Mouse (Mus musculus) induced T-regulatory cell, adult 2 months (primary cell): ENCODE measurements around the gene Sdhaf1.

Experiments used
- DNase-seq: peaks from one replicate; pipeline ENCODE4 v3.0.0-alpha.2; 2012; ENCODE audit warnings: low read depth

Sdhaf1 gene

GRCm38 (mm10) chr7:30325364-30325763 lies 1.7 kb upstream of the Sdhaf1 start:
- DNase-seq: peak; percentile 91

DNA sequence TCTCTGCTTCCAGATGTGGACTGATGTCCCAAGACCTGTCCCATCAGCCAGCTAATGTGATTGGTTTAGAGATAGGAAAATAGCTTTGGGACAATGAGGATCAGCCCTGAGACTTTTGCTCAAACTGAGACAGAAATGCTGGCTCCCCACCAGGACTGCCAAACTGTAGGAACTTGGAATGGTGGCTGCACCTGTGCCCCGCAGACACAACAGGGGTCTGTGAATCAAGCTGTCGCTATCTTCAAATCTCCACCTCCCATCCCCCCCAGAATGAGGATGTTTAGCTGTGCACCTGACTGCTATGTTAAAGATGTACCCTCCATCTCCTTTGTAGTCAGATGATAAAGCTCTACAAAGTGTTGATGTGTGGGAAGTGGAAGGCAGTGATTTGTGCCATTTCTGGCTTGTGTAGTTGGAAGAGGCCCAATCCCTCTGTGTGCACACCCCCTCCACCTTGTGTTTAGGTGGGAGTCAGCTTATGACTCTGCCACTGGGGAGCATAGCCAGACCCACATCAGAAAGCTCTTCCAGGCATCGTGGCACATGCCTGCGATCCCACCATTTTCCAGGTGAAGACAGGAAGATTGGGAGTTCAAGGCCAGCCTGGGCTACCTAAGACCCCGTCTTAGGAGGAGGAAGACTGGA lies 727 bp upstream of the Sdhaf1 start:
- DNase-seq: no peak

DNA sequence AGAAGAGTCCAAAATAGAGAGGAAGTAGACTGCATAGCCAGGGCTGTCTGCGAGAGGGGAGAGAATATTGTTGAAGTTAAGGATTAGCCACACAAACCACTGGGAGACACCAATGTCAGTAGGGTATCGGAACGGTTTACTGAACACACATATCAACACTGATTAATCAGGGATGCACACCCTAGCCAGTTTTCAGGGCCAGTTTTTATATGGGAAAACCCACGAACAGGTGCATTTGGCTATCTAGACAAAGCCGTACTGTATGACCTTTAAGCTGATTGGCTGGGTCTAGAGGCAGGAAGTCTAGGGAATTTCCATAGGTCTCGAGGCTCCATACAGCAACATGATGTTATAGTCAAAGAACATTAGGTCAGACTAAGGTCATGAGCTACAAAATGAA lies 830 bp downstream of the Sdhaf1 start:
- DNase-seq: peak; percentile 91

GRCm38 (mm10) chr7:30322285-30322667 lies 1.4 kb downstream of the Sdhaf1 start:
- peak; percentile 97 for DNase-seq

GRCm38 (mm10) chr7:30321539-30322284 lies 2.0 kb downstream of the Sdhaf1 start, which contains the start of gene E130208F15Rik:
Gene E130208F15Rik, plus strand, starts transcription at chr7:30321740.
- peak; percentile 94 for DNase-seq

DNA sequence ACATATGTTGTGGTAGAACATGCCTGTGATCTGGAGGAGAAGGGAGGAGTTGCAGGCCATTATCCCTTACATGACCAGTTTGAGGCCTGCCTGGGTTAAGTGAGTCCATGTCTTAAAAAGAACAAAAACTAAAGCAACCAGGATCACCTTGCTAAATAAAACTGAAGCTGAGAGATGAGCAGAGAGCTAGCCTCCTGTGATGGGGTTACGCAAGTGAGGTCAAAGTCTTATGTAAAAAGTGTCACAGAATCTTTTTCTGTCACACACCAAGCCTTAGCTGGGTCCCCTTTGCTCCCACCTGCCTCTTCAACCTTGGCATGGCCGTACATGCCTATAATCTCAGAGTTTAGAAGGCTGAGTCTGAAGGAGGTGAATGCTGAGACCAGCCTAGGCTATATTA lies 2.7 kb downstream of the Sdhaf1 start:
- no peak for DNase-seq

- no peak for DNase-seq
Measured at GRCm38 (mm10) chr7:30318142-30318541, 5.6 kb downstream of the Sdhaf1 start.

GRCm38 (mm10) chr7:30315559-30316529 lies 7.9 kb downstream of the Sdhaf1 start:
- DNase-seq: no peak

DNA sequence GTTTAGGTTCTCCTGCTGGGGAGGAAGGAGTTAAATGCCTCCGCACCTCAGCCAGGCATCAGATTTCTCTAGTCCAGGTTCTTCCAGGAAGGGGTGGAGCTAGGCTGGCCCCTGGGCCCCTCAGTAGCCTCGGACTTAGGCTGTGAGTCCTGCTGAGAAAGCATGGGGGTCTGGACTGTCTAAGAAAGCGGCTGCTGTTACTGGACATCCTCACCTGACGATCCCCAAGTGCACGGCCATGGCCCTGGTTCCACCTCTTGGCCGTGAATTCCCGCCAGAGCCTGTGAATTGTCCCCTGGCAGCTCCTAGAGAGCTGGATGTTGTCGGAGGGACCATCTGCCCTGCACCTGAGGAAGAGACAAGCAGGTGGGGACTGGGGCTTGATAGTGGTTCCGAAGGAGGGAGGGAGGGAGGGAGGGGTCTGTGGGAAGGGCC lies 9.0 kb downstream of the Sdhaf1 start, which contains the start of gene Syne4:
TSS of gene Syne4 (plus strand) at position 87 of the 435 bp plus-strand sequence.
- DNase-seq: no peak

DNA sequence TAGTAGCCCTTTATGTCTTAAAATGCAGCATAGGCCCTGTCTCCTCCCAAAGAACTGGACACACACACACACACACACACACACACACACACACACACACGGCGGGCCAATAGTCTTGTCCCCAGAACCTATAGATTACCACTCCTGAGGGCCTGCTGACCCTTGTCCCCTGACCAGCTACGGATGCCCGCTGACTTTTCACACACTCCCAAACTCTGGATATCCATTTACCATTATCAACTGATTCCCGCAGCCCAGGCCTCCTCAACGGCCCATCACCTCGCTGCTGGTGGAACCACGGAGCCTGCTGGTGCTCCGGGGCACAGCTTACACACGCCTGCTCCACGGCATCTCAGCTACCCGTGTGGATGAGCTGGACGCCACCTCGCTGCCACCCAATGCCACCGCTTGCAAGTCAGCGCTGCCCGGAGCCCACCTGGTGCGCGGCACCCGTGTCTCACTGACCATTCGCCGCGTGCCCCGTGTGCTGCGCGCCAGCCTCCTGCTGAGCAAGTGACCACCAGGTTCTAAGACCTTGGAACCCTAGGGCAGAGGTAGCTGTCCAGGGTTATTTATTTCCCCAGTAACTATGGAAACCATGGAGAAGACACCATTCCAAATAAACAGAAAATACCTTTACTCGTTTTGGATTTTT lies 9.9 kb downstream of the Sdhaf1 start:
- DNase-seq: no peak

- no peak for DNase-seq
Measured at GRCm38 (mm10) chr7:30310136-30310535, 13.6 kb downstream of the Sdhaf1 start.

- no peak for DNase-seq
Measured at GRCm38 (mm10) chr7:30309395-30310129, 14.1 kb downstream of the Sdhaf1 start.

DNA sequence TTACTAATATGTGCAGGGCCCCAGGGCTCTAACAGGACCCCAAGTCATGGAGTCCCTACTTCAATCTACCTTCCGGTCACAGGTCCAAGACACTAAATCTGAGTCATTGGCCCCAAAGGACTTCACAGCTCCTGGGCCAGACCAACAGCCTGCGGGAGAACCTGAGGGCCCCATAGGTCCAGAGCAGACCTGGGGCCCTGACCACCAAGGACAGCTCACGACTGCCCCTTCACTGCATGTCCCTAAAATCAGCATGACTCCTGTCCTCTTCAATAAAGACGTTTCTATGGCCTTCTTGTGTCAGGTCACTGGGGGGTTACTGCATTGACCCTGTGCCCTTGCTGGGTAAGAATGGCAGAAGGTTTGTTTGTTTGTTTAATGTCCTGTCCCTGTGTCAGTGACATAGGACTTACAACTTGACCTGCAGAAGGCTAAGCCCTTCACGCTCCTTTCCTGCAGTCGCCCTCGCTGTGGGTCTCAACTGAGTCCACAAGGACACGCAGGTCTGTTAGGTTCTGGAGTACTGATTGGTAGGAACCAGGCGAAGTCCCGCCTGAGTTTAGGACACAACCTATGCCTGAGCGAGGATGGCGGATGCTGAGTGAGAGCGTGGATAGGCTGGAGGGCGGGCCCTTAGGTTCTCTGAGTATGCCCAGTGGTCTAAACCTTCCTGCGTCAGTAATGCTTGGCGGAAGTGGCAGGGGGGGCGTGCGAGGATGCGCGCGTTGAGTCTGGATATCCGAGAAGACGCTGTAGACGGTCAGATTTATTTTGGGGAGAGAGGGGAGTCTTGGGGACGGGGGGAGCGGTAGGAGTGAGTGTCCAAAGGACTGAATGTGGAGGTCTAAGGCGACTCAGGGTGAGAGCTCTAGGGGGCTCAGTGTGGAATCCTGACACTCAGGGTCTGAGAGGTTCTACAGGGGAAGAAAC lies 15.4 kb downstream of the Sdhaf1 start, which contains the start of gene Alkbh6:
TSS of gene Alkbh6 (plus strand) at position 642 of the 930 bp plus-strand sequence.
- DNase-seq: peak; percentile 98

DNA sequence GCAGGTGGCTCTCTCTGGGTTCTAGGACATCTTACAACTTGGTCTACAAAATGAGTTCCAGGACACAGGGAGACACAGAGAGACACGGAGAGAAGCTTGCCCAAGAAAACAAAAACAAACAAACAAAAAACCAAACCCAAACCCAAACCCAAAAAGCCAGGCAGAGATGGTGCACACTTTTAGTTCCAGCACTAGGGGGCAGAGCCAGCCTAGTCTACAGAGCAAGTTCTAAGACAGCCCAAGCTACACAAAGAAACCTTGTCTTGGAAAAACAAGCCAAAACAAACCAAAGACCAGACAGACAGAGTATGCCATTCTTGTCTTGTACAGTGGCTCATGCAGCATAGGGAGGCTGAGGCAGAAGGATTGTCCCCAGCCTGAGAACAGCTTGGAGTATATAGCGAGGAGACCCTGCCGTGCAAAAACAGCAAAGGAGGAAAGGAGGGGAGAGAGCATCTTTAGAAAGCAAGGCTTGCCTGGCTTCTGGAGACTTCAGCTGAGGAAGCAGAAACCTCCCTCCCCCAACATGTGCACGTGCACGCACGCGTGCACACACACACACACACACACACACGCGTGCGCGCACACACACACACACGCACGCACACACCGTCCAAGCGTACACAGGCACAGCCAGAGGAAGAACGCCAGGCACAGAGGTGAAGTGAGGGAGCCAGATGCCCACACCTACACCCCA lies 17.5 kb downstream of the Sdhaf1 start:
- DNase-seq: peak; percentile 75

GRCm38 (mm10) chr7:30300914-30301313 lies 22.8 kb downstream of the Sdhaf1 start:
- peak; percentile 82 for DNase-seq

DNA sequence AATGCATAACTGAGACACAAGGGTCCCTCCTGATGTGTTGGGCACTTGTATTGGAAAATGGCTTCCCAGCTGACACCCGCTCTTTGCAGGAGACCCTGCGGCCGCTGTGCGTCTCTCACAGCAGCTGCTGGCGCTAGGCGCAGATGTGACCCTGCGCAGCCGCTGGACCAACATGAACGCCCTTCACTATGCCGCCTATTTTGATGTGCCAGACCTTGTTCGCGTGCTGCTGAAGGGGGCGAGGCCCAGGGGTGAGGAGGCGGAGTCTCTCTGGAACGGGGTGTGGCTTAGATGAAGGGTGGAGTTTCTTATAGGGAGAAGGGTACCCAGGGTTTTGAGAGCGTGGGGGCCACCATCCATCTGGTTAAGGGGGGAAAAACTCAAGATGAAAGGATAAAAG lies 26.4 kb downstream of the Sdhaf1 start:
- DNase-seq: no peak

DNA sequence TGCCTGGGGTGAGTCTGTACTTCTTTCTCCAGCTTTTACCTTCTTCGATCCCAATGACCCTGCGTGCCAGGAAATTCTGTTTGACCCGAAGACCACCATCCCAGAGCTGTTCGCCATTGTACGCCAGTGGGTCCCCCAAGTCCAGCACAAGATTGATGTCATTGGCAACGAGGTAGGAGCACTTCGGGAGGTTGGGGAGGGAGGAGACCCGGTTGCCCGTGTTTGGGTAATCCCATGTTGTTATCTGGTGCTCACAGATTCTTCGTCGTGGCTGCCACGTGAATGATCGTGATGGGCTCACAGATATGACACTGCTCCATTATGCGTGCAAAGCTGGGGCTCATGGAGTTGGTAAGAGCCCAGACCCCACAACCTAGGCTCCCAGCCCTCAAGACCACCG lies 26.9 kb downstream of the Sdhaf1 start:
- DNase-seq: no peak

GRCm38 (mm10) chr7:30295103-30295502 lies 28.6 kb downstream of the Sdhaf1 start:
- DNase-seq: no peak

DNA sequence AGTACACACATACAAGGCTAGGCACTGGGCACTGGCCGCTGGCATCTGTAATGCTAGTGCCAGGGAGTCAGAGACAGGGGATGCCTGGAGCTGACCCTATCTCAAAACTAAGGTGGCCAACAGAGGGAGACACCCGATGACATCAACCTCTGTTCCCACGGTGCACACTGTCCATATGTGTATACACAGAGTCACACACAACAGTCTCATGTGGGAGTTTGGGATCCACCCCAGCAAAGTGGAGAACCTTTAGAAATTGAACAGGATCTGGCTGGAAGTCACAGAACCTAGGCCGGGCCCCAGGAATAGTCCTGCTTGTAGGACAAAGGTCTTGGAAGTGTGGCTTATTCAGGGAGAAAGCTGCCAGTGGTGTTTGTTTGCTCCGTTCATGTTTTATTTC lies 29.4 kb downstream of the Sdhaf1 start:
- DNase-seq: no peak
